ENCODE assay signal across 10 mouse cellular contexts in genomic region chr15:63193617-63194491, GRCm38 (mm10).
DNase-seq lines count a peak whose midpoint lies in the region; ATAC-seq lines count a peak whose summit lies in the region.
"Had no signal": no experiment of that assay in that cellular context is flagged by ENCODE, and none has a peak within 500 bp of the region (broad histone marks: within the 10 kb centered on the region; RNA-seq: fewer than 3 reads in every experiment).

No protein-coding gene starts in this region.

- intact Hi-C loops in left cerebral cortex, postnatal 10 days (cut with DNase I) = no loop called here

- peak; percentile 58 for DNase-seq in ES-CJ7 (ENCODE audit: low read depth, low spot score)
- peak; percentile 74 for DNase-seq in R1 (ENCODE audit: low read depth, low spot score)
- DNase-seq in hindlimb bud, embryonic 11.5 days (ENCODE audit: extremely low spot score, low read depth, low spot score) = peak; percentile 86
- peak; percentile 7 to 24 for DNase-seq in kidney, postnatal 4 days
- no peak for DNase-seq in left cerebral cortex, postnatal 10 days (ENCODE audit: extremely low spot score in 1 of 2, low spot score in 2 of 2)
- DNase-seq in layer of hippocampus, adult 9-10 months (ENCODE audit: low spot score) = no peak
- DNase-seq: adrenal gland, adult 8-10 months; cerebellum, adult 2 months; gastrocnemius, postnatal 36 days had no signal

- no peak for ATAC-seq in cerebellum, adult (ENCODE audit: insufficient number of reproducible peaks, low FRiP score, low TSS enrichment)

Comparison
In these comparisons a context has a peak if more than half of its experiments do, and no peak if none do; other contexts are left out.
1. DNase-seq: peak in ES-CJ7 (single experiment), R1 (single experiment), hindlimb bud, embryonic 11.5 days (single experiment) and kidney, postnatal 4 days (2 of 2); none in left cerebral cortex, postnatal 10 days (0 of 2) and layer of hippocampus, adult 9-10 months (single experiment).